Mouse (Mus musculus): ENCODE results near the gene Tmem215.

- TF ChIP-seq CTCF (IDR thresholded peaks at IDR 0.05; ENCODE audit: borderline replicate concordance, extremely low read depth, insufficient read depth, insufficient read length) (no peak), POLR2A (IDR thresholded peaks at IDR 0.05; ENCODE audit: borderline replicate concordance, extremely low read depth, insufficient read depth, insufficient read length, poor library complexity, severe bottlenecking) (no peak)
Measured at GRCm38 (mm10) chr4:40502459-40502858, 30.5 kb downstream of the Tmem215 start.
